Mouse (Mus musculus): ENCODE data around the gene 9130204L05Rik.

Gene 9130204L05Rik

DNA sequence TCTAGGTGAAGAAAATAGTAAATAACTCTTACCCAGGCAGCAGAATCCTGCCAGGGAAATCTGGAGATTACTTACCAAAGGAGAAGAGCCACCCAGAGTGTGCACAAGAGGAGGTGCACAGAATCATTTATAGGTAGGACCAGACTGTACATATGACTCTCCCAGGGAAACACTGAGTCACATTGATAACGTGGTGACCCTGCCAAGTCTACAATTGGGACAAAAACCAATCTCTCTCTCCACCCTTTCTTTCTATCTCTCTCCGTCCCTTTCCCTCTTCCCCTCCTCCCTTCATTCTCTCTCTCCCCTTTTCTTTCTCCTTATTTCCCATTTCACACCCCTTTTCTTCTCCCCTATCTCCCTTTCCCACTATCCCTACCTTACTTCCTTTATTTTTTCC lies at the start of gene 9130204L05Rik:
Gene 9130204L05Rik, minus strand, starts transcription at position 101 of the 400 bp plus-strand sequence.
- no peak for DNase-seq

DNA sequence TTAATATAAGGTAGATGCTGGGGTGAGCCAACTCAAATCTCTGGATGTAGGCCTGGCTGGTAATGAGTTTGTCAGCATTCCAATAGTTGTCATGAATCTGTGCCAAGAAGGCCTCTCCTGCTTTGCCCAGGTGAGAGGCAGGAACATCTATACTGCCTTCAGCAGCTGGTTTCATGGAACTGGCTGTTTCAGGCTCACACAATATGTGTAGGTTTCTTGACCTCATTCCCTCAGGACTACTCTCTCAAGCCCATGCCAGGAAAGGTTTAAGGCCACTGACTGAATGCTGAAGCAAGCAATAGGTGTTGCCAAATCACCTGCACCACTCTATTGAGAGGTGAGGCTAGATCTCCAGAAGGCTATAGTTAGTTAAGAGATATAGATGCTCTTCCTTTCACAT lies 18.1 kb upstream of the 9130204L05Rik start:
- no peak for DNase-seq

DNA sequence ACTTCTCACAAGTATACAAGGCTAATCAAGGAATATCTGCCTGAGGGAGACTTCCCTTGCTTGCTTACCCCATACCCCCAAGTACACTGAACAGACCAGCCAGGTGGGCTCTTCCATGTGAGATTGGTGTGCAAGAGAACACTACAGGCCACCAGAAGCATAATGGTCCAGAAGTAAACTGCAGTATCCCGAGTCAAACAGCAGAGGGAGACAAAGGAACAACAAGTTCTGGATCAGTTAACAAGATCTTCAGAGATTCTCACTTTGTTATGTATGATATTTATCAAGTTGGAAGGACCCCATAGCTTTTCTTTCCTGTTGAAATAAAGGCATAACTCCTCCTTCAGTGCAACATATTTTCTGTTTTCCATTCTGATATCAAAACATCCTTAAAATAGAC lies 31.4 kb downstream of the 9130204L05Rik start:
- no peak for DNase-seq

DNA sequence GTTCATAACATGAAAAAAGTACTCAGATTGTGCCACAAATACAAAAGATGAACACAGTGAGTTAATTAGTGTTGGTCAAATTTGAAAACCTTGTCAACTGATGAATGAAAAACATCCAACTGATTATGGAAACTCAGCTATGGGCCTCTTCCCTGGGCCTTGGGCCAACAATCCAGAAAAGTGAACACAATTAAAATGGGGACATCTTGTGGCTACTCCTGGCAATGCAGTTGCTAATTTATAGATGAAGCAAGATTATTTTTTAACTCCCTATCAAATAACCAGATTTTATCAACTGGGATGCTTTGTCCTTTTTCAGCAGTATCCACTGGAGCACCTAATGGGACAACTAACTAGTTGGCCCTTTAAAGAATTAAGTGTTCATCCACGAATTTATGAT lies 37.9 kb downstream of the 9130204L05Rik start:
- DNase-seq, result no peak
